Mouse (Mus musculus) stomach, adult 2 months (tissue): ENCODE results near the gene Tmprss11e. TPM values are rescaled to one million over a fixed set of nuclear protein-coding genes. Genes with fewer than 3 reads are reported as not detected.

Source experiments
- polyA plus RNA-seq: library from polyadenylated mRNA; depleted of rRNA; stranded (reverse); fragments of >200 nt; gene quantifications from 2 replicates; pipeline ENCODE4 v1.2.3, GENCODE M21; 2012; rRNA removed

Gene Tmprss11e
- polyA plus RNA-seq: 0.02 and 0.05 TPM in 2 replicates

DNA sequence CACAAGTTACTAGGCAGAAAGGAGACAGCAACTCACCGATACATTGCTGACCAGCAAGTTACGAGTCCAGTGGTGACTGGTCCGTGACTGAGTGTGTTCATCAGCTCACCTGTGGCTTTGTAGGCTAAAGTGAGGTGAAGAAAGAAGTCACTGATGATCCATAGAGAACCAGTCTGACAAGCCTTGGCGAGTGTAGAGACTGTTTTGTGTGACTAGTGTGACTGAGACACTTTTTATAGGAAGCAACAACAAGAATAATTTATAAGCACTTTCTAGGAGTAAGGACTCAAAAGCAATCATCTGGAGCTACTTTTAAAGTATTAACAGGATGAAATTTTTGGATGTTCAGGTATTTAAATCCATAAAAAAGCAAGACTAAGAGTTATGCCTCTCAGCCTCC lies at the start of gene Tmprss11e:
Gene Tmprss11e, minus strand, starts transcription at position 101 of the 400 bp plus-strand sequence.

DNA sequence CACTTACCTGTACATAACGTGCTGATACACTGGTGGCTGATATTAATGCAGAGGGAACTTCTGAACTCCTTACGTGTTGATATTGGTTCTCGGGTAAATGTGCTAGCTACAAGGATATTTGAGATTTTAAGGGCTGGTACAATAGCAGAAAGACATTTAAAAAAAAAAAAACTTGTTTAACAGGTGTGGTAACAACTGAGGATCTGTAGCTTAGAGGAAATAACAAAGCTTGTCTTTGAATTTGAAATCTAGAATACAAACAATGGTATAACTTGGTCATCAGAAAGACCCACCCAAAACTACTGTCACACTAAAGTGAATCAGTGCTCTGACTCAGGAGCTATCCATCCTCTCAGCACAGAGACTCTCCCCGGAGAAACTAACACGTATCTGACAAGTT lies 69.4 kb downstream of the Tmprss11e start, which contains the start of gene Tmprss11b:
Gene Tmprss11b, minus strand, starts transcription at position 101 of the 400 bp plus-strand sequence.

Other genes starting within 250 kb of the Tmprss11e start
- gene Tmprss11g, start 227.2 kb downstream of the Tmprss11e start, polyA plus RNA-seq: 0.02 and 0.06 TPM in 2 replicates
- 0.04 and 0.14 TPM in 2 replicates for gene Tmprss11f, start 113.4 kb downstream of the Tmprss11e start, polyA plus RNA-seq
- 0.04 TPM in 1 of 2 replicates, not detected in the other for gene Tmprss11b, start 69.5 kb downstream of the Tmprss11e start, polyA plus RNA-seq
- 1.2 and 2.3 TPM in 2 replicates for gene Ythdc1, start 58.4 kb upstream of the Tmprss11e start, polyA plus RNA-seq
- gene Ugt2b34, start 161.1 kb upstream of the Tmprss11e start, polyA plus RNA-seq: 4.3 and 9.5 TPM in 2 replicates
- gene Ugt2b1, start 180.7 kb upstream of the Tmprss11e start, polyA plus RNA-seq: not detected in 2 replicates